Mouse (Mus musculus) v-Abl transformed pro-B cells (cell line): ENCODE results near the gene Gpbp1l1.

Experiments used
- in situ Hi-C, 2 experiments: fragments of 400-800 bp; cut with MboI; formaldehyde crosslinking; loops; one replicate each; pipeline ENCODE4 v1.15.1; 2025; ENCODE audit not compliant: unreplicated experiment in 2 of 2

The Gpbp1l1 gene

GRCm38 (mm10) chr4:116557306-116558121, at the start of gene Gpbp1l1:
Gene Gpbp1l1, plus strand, starts transcription at chr4:116557658.
- in situ Hi-C loops = no loop called here

GRCm38 (mm10) chr4:116531109-116531508, 26.3 kb upstream of the Gpbp1l1 start:
- in situ Hi-C loops = loop anchor here (10.0 to 25.0 kb wide), 3 partner anchors 176 to 369 kb away; partner anchors contain the start of genes 1700042G07Rik (in 2 of the 2), Gm49337 (in 2 of the 2), Lurap1 (in 2 of the 2) and Tspan1 (in 2 of the 2)

- in situ Hi-C loops = loop anchor here (10.0 to 25.0 kb wide), 3 partner anchors 182 to 374 kb away; partner anchors contain the start of genes 1700042G07Rik (in 2 of the 2), Gm49337 (in 2 of the 2), Lurap1 (in 2 of the 2) and Tspan1 (in 2 of the 2)
Measured at GRCm38 (mm10) chr4:116536351-116536750, 21.1 kb upstream of the Gpbp1l1 start.

- in situ Hi-C loops = loop anchor here (10.0 to 25.0 kb wide), 3 partner anchors 183 to 375 kb away; partner anchors contain the start of genes 1700042G07Rik (in 2 of the 2), Gm49337 (in 2 of the 2), Lurap1 (in 2 of the 2) and Tspan1 (in 2 of the 2)
Measured at GRCm38 (mm10) chr4:116537737-116538136, 19.7 kb upstream of the Gpbp1l1 start.

GRCm38 (mm10) chr4:116550432-116550831, 7.0 kb upstream of the Gpbp1l1 start:
- in situ Hi-C loops = loop anchor here in 1 of 2 experiments (5.0 kb wide), 1 partner anchor 43 kb away; the partner anchor contains the start of gene Ipp

GRCm38 (mm10) chr4:116553035-116553434, 4.4 kb upstream of the Gpbp1l1 start:
- in situ Hi-C loops = loop anchor here in 1 of 2 experiments (5.0 kb wide), 1 partner anchor 46 kb away; the partner anchor contains the start of gene Ipp

GRCm38 (mm10) chr4:116555413-116556300, 1.8 kb upstream of the Gpbp1l1 start, which contains the start of gene Tmem69:
Gene Tmem69, minus strand, starts transcription at chr4:116555936.
- in situ Hi-C loops = no loop called here

- in situ Hi-C loops = no loop called here
Measured at GRCm38 (mm10) chr4:116556561-116557305, 725 bp upstream of the Gpbp1l1 start.

- in situ Hi-C loops = no loop called here
Measured at GRCm38 (mm10) chr4:116558151-116558882, 859 bp downstream of the Gpbp1l1 start.

- in situ Hi-C loops = no loop called here
Measured at GRCm38 (mm10) chr4:116595793-116596192, 38.3 kb downstream of the Gpbp1l1 start.

- in situ Hi-C loops = no loop called here
Measured at GRCm38 (mm10) chr4:116596379-116596778, 38.9 kb downstream of the Gpbp1l1 start, which contains the start of gene Ccdc17. Gene Ccdc17, plus strand, starts transcription at chr4:116596654.

- in situ Hi-C loops = no loop called here
Measured at GRCm38 (mm10) chr4:116596978-116597881, 39.8 kb downstream of the Gpbp1l1 start.

- in situ Hi-C loops = no loop called here
Measured at GRCm38 (mm10) chr4:116612621-116613020, 55.2 kb downstream of the Gpbp1l1 start.

GRCm38 (mm10) chr4:116615237-116615636, 57.8 kb downstream of the Gpbp1l1 start:
- in situ Hi-C loops = no loop called here

GRCm38 (mm10) chr4:116624831-116625230, 67.4 kb downstream of the Gpbp1l1 start:
- in situ Hi-C loops = no loop called here

GRCm38 (mm10) chr4:116626658-116627358, 69.3 kb downstream of the Gpbp1l1 start:
- in situ Hi-C loops = no loop called here

GRCm38 (mm10) chr4:116627359-116627716, 69.9 kb downstream of the Gpbp1l1 start:
- in situ Hi-C loops = no loop called here
